Mouse (Mus musculus) limb, embryonic 12.5 days (tissue): ENCODE measurements around the gene Cdca4. TPM values are rescaled to one million over a fixed set of nuclear protein-coding genes. Genes with fewer than 3 reads are reported as not detected.

Experiments used
- ATAC-seq: fragments of 200-750 bp; cut with Nextera tagmentation; 2 replicates; pipeline ENCODE4 v1.8.0; 2017; ENCODE audit warnings: low read depth, moderate TSS enrichment; ENCODE audit not compliant: insufficient number of reproducible peaks, insufficient read depth, low FRiP score, low TSS enrichment
- H3K27ac ChIP-seq: fragments of 300-500 bp; sonication (generic); 2 replicates; pipeline ENCODE4 v1.5.1; 2016; ENCODE audit warnings: mild to moderate bottlenecking, moderate library complexity
- H3K27me3 ChIP-seq: fragments of 300-500 bp; sonication (generic); 2 replicates; pipeline ENCODE4 v1.6.1; 2016; ENCODE audit warnings: mild to moderate bottlenecking, moderate library complexity
- H3K36me3 ChIP-seq: fragments of 300-500 bp; sonication (generic); 2 replicates; pipeline ENCODE4 v1.6.1; 2016; ENCODE audit warnings: mild to moderate bottlenecking, moderate library complexity
- H3K4me1 ChIP-seq: fragments of 300-500 bp; sonication (generic); replicated peaks from 2 replicates; pipeline ENCODE4 v1.6.1; 2016
- H3K4me2 ChIP-seq: fragments of 300-500 bp; sonication (generic); 2 replicates; pipeline ENCODE4 v1.6.1; 2016; ENCODE audit warnings: mild to moderate bottlenecking, moderate library complexity
- H3K4me3 ChIP-seq: fragments of 300-500 bp; sonication (generic); replicated peaks from 2 replicates; pipeline ENCODE4 v1.5.1; 2016; ENCODE audit warnings: mild to moderate bottlenecking
- H3K9ac ChIP-seq: fragments of 300-500 bp; sonication (generic); replicated peaks from 2 replicates; pipeline ENCODE4 v1.6.1; 2016; ENCODE audit warnings: mild to moderate bottlenecking, moderate library complexity
- H3K9me3 ChIP-seq: fragments of 300-500 bp; sonication (generic); 2 replicates; pipeline ENCODE4 v1.6.1; 2016; ENCODE audit warnings: mild to moderate bottlenecking, moderate library complexity
- WGBS: fragments of 180-500 bp; shearing (Covaris S2); methylation state at CpG from one replicate; pipeline ENCODE4 v1.1.7; 2016; 5-methylcytosine and 5-hydroxymethylcytosine counted together
- polyA plus RNA-seq: library from polyadenylated mRNA; unstranded; fragments of >200 nt; fragmentation: Nextera tagmentation; extraction: Ambion mirVana; gene quantifications from 2 replicates; pipeline ENCODE4 v1.2.1, GENCODE M21; 2016

The Cdca4 gene
- polyA plus RNA-seq, 1 experiment from 2014 or later, result 166 TPM

DNA sequence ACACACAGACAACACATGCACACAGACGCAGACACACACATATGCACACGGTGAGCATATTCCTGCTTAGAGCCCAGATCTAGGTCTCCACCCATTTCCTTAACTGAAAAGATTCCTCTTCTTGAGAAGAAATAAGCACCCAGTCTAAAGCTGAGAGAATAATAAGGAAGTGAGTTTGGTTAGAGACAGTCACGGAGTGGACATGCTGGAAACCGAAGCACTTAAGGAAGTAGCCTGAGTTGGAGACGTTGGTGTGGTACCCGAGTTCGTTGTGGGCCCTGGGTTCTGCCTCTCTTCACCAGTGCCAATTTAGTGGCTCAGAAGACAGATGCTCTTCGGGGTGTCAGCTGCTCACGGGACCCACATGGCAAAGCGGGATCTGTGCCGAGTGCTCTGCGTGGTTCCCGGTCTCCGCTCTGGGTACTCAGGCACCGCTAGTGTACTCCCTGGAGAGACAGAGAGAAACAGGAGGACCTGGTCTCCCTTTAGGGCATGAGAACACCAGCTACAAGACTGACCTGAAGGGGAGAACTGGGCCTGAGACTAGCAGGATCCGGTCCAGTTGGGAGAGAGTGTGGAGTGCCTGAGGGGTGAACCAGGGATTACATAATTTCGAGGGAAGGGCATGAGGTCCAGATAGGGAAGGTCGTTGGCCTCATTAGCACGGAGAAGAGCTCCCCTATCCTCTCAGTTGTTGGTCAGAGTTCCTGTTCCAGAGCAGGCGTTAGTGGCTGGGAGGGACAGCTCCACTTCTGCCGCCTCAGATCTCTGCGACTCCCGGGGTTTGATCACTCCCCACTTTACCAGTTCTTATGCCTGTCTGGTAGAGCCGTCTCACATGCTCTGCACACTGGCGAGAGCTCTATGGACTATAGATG lies 11.2 kb upstream of the Cdca4 start:
- H3K9ac ChIP-seq, result no peak overlapping the region
- no peak overlapping the region for H3K4me2 ChIP-seq
- ATAC-seq, result no peak
- H3K4me3 ChIP-seq, result no peak overlapping the region
- H3K36me3 ChIP-seq, result no peaks in the 10 kb centered on the region
- no peaks in the 10 kb centered on the region for H3K4me1 ChIP-seq
- no peak overlapping the region for H3K27ac ChIP-seq
- 76% methylated on average over 25 of the region's 25 CpGs for WGBS
- peaks cover 4% of the 10 kb centered on the region; the same call in 1 of the 2 replicates for H3K9me3 ChIP-seq
- no peaks in the 10 kb centered on the region for H3K27me3 ChIP-seq

DNA sequence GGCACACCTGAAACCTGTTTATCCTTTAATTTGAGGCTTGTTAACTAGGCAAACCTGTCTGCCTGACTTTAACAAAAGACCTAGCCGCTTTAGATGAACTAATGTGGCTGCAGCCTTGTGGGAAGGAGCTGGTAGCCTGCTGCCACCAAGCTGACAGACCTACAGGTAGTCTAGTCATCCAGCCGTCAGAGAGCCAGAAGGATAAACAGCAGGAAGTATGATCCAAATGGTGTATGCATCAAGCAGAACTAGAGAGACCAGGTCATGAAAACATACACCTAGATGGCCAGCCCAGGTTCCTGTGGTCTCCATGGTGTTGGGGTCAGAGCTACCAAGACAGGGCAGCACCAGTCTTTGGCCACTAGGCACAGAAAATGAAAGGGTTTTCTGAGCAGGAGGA lies 5.8 kb upstream of the Cdca4 start:
- no peak overlapping the region for H3K4me3 ChIP-seq
- no peaks in the 10 kb centered on the region for H3K27me3 ChIP-seq
- WGBS, result 67% methylated on average over 2 of the region's 2 CpGs
- no peak overlapping the region for H3K27ac ChIP-seq
- peaks cover 18% of the 10 kb centered on the region for H3K36me3 ChIP-seq
- no peak overlapping the region for H3K9ac ChIP-seq
- H3K9me3 ChIP-seq, result peaks cover 4% of the 10 kb centered on the region; the same call in 1 of the 2 replicates
- H3K4me2 ChIP-seq, result no peak overlapping the region
- peaks cover 7% of the 10 kb centered on the region for H3K4me1 ChIP-seq
- ATAC-seq, result no peak

DNA sequence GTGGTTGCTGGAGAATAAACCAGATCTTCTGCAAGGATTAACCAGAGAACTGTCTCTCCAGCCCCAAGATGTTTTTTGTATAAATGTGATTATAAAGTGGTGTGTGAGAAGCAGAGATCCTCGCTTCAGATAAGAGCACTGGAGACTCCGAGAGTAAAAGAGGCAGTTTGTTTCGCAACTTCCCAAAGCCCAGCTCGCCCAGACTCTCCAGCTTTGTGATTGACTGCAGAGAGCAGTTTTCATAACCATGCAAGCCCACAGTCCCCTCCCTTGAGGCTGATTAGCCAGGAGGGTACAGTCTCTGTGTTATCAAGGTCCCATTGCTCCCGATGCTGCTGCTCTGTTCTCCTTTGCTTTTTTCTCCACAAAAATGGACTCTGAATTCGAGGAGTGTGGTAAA lies 4.3 kb upstream of the Cdca4 start:
- 89% methylated on average over 6 of the region's 6 CpGs for WGBS
- no peak for ATAC-seq
- Histone ChIP-seq H3K9me3 (no peaks in the 10 kb centered on the region), H3K36me3 (peaks cover 18% of the 10 kb centered on the region), H3K4me1 (peaks cover 8% of the 10 kb centered on the region), H3K27ac (no peak overlapping the region), H3K4me2 (no peak overlapping the region), H3K9ac (no peak overlapping the region), H3K27me3 (no peaks in the 10 kb centered on the region), H3K4me3 (no peak overlapping the region)

DNA sequence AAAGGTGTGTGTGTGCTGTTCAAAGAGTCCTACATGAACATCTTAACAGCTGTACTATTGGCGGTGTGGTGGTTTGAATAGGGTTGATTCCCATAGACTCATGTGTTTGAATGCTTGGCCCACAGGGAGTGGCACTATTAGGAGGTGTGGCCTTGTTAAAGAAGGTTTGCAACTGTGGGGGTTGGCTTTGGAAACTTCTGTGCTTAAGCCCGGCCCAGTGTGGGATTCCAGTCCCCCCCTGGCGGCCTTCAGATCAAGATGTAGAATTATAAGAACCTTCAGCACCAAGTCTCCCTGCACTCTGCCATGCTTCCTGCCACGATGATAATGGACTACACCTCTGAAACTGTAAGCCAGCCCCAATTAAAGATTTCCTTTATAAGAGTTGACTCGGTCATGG lies 3.2 kb upstream of the Cdca4 start:
- no peak for ATAC-seq

DNA sequence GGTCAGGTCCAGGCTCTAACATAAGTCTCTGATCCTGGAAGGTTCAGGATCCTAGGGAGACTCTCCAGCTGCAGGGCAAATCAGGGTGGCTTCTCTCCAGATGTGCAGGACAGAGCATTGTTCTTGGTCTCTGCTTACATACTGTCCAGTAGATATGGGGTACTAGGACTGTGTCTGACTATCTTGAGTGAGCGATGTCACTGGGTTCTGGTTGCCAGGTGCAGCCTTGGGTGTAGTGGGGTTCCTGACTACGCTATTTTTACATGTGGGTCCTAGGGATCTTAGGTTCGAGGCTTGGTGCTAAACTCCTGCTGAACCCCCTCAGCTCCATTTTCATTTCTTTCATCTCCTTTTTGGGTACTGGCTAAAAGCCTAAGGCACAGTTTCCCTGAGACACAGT lies 1.3 kb upstream of the Cdca4 start:
- ATAC-seq, result no peak
- H3K9ac ChIP-seq, result peak overlapping the region; percentile 93
- H3K4me1 ChIP-seq, result peaks cover 35% of the 10 kb centered on the region
- 89% methylated on average over 3 of the region's 3 CpGs for WGBS
- H3K4me3 ChIP-seq, result peak overlapping the region; percentile 79
- peaks cover 42% of the 10 kb centered on the region for H3K36me3 ChIP-seq
- peak overlapping the region; percentile 60 for H3K4me2 ChIP-seq
- no peaks in the 10 kb centered on the region for H3K9me3 ChIP-seq
- H3K27ac ChIP-seq, result no peak overlapping the region
- no peaks in the 10 kb centered on the region for H3K27me3 ChIP-seq

More for the DNA sequence above, 3.2 kb upstream of the Cdca4 start:
- Histone ChIP-seq H3K36me3 (peaks cover 23% of the 10 kb centered on the region), H3K9me3 (no peaks in the 10 kb centered on the region), H3K27ac (no peak overlapping the region), H3K4me1 (peaks cover 16% of the 10 kb centered on the region), H3K27me3 (no peaks in the 10 kb centered on the region), H3K4me2 (no peak overlapping the region), H3K9ac (no peak overlapping the region), H3K4me3 (no peak overlapping the region)
- WGBS, result 92% methylated on average over 5 of the region's 5 CpGs

DNA sequence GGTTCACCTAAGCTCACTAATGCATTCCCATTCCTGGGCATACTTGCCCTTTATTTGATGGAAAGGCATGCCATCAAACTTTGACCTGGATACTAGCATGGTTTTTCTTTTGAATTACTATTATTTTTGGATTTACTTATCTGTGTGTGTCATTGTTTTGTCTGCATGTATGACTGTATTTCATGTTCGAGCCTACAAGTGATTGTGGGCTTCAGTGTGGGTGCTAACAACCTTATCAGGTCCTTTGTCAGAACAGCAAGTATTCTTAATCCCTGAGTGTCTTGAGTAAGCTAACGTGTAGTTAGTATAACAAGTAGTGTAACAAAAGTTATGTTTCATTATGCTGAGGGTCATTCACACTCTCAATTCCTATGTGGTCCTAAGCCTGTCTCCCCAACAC lies 918 bp upstream of the Cdca4 start:
- ATAC-seq, result no peak
- peak overlapping the region; percentile 73; the same call in 1 of the 2 replicates for H3K27ac ChIP-seq
- H3K36me3 ChIP-seq, result peaks cover 45% of the 10 kb centered on the region
- peak overlapping the region; percentile 60 for H3K4me2 ChIP-seq
- peak overlapping the region; percentile 93 for H3K9ac ChIP-seq
- H3K9me3 ChIP-seq, result no peaks in the 10 kb centered on the region
- H3K4me3 ChIP-seq, result peak overlapping the region; percentile 79
- WGBS, result 39% methylated on average over 2 of the region's 2 CpGs
- no peaks in the 10 kb centered on the region for H3K27me3 ChIP-seq
- H3K4me1 ChIP-seq, result peaks cover 37% of the 10 kb centered on the region

DNA sequence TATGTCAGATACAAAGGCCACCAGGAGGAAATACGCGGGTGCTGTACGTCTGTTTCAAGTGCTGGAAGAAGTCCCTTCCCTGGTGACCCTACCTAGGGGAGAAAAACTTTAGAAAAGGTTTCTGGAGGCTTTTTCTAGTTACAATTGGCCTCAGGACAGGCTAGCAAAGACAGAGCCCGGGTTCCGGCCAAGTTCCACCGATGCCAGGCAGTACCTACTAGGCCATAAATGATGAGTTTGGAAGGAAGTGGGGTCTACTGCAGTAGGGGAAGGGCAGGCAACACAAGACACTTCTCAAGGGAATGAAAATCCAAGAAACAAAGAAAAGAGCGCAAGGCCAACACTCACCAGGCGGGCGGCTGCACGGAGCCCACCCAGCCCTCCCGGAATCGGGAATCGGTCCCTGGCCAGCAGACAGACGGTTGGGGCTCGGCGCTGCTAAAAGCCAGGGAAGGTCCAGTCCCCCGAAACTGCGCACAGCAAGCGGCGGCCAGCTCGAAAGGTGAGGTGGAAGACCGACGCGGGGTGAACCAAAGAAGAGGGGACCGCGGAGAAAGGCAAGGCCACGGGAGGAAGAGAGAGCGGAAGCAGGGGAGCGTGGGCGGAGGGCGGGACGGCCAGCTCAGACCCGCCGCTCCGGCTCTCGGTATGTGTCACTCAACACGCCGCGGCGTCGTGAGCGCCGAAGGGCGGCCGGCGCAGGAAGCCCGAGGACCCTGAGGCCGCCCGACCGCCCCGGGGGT lies 551 bp downstream of the Cdca4 start:
- H3K4me2 ChIP-seq, result peak overlapping the region; percentile 76
- H3K4me1 ChIP-seq, result peaks cover 50% of the 10 kb centered on the region
- H3K27me3 ChIP-seq, result no peaks in the 10 kb centered on the region
- no peaks in the 10 kb centered on the region for H3K9me3 ChIP-seq
- peak overlapping the region; percentile 92 for H3K27ac ChIP-seq
- peaks cover 57% of the 10 kb centered on the region for H3K36me3 ChIP-seq
- ATAC-seq, result peak; percentile 76
- peak overlapping the region; percentile 93 for H3K9ac ChIP-seq
- WGBS, result under 1% methylated on average over 51 of the region's 51 CpGs
- H3K4me3 ChIP-seq, result peak overlapping the region; percentile 79

DNA sequence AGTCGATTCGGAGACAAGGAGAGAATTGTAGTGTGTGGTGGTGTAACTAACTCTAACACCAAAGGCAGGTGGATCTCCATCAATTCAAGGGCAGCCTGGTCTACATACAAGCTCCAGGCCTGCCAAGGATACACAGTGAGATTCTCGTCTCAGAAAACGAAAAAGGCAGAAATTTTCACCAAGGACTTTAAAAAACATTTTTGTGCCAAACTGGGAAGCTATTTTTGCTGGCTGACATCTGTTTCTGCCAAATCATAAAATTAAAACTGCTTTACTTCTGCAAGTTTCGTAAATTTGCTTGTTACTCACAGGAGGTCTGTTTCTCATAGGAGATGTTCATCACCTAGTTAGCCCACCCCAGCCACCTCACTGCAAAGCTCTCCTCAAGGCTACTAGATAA lies 3.3 kb downstream of the Cdca4 start:
- peaks cover 64% of the 10 kb centered on the region for H3K36me3 ChIP-seq
- no peak for ATAC-seq
- 84% methylated on average over 5 of the region's 5 CpGs for WGBS
- H3K27me3 ChIP-seq, result no peaks in the 10 kb centered on the region
- H3K4me1 ChIP-seq, result peaks cover 57% of the 10 kb centered on the region
- 0 out of 2 replicates have a peak overlapping the region, but pooled peaks have one; percentile 19 for H3K9ac ChIP-seq
- H3K4me2 ChIP-seq, result peak overlapping the region; percentile 9
- no peak overlapping the region for H3K4me3 ChIP-seq
- H3K27ac ChIP-seq, result no peak overlapping the region
- H3K9me3 ChIP-seq, result no peaks in the 10 kb centered on the region

DNA sequence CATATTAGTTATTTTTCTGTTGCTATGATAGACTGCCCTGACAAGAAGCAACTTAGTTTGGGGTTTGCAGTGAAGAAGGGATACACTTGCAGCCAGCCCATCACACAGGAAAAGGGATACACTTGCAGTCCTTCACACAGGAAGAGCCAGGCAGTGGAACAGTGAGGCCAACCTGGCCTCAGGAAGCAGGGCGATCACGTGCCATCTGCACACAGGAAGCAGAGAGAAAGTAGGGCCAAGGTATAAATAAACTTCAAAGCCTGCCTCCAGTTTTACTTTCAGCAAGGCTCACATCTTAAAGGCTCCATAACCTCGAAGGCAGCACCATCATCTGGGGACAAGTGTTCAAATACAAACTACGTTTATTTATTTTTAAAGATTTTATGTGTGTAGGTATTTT lies 6.0 kb downstream of the Cdca4 start:
- no peak overlapping the region for H3K9ac ChIP-seq
- H3K27me3 ChIP-seq, result no peaks in the 10 kb centered on the region
- no peak overlapping the region for H3K4me3 ChIP-seq
- H3K4me1 ChIP-seq, result peaks cover 49% of the 10 kb centered on the region
- H3K9me3 ChIP-seq, result no peaks in the 10 kb centered on the region
- 82% methylated on average over 4 of the region's 4 CpGs for WGBS
- ATAC-seq, result no peak
- H3K4me2 ChIP-seq, result no peak overlapping the region
- H3K36me3 ChIP-seq, result peaks cover 91% of the 10 kb centered on the region
- no peak overlapping the region for H3K27ac ChIP-seq

DNA sequence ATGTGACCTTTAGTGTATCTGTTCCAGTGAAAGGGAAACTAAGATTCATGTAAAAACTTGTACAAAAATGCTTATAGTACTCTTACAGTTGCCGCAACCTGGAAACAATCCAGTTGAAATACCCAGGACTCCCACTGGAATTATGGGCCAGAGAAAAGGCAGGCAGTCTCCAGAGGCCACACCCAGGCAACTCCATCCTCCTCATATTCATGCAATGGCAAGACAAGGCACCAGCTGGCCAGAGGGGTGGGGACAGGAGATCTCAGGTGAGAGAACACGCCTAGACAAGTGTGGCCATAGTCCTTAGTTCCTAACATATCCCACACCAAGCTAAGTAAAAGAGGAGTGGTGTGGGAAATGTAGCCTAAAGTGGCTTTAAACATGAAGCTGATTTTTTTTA lies 6.5 kb downstream of the Cdca4 start:
- ATAC-seq, result no peak

DNA sequence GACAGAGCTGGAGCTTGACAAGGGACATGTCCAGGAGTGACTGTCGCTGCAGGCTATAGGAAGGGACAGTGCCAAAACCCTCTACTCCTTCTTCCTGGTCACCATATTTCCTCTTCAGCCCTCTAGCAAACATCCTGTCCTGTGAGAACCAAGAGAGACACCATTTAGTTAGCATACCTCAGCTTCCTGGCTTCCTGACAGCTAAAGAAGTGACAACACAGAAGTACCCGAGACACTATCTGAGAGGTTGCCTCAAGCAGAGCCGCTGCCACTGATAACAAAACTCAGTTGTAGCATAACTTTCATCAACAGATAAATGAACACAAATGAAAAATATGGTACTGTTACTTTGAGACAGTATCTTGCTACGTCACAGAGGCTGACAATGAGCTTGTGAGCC lies 7.2 kb downstream of the Cdca4 start:
- Histone ChIP-seq H3K9ac (0 out of 2 replicates have a peak overlapping the region, but pooled peaks have one; percentile 8), H3K4me1 (peaks cover 36% of the 10 kb centered on the region), H3K27ac (no peak overlapping the region), H3K27me3 (no peaks in the 10 kb centered on the region), H3K4me2 (no peak overlapping the region), H3K36me3 (peaks cover 94% of the 10 kb centered on the region), H3K9me3 (no peaks in the 10 kb centered on the region), H3K4me3 (no peak overlapping the region)
- 85% methylated on average over 4 of the region's 4 CpGs for WGBS
- no peak for ATAC-seq

More for the DNA sequence above, 6.5 kb downstream of the Cdca4 start:
- H3K4me3 ChIP-seq, result no peak overlapping the region
- H3K27ac ChIP-seq, result no peak overlapping the region
- H3K4me2 ChIP-seq, result no peak overlapping the region
- H3K4me1 ChIP-seq, result peaks cover 43% of the 10 kb centered on the region
- WGBS, result 85% methylated on average over 2 of the region's 2 CpGs
- peaks cover 94% of the 10 kb centered on the region for H3K36me3 ChIP-seq
- no peaks in the 10 kb centered on the region for H3K27me3 ChIP-seq
- no peak overlapping the region for H3K9ac ChIP-seq
- H3K9me3 ChIP-seq, result no peaks in the 10 kb centered on the region
